Mouse (Mus musculus) lung, embryonic 15.5 days (tissue): Measurements from ENCODE around the gene Men1. TPM values are rescaled to one million over a fixed set of nuclear protein-coding genes. Genes with fewer than 3 reads are reported as not detected.

Experiments
- ATAC-seq: fragments of 200-750 bp; cut with Nextera tagmentation; 2 replicates; pipeline ENCODE4 v1.8.0; 2017; ENCODE audit warnings: moderate number of reproducible peaks, borderline replicate concordance; ENCODE audit not compliant: low FRiP score, low TSS enrichment; ENCODE audit errors: extremely low read depth
- H3K27ac ChIP-seq: fragments of 300-500 bp; sonication (generic); 2 replicates; pipeline ENCODE4 v1.5.1; 2015; ENCODE audit warnings: moderate library complexity, mild to moderate bottlenecking, inconsistent platforms
- H3K27me3 ChIP-seq: fragments of 300-500 bp; sonication (generic); 2 replicates; pipeline ENCODE4 v1.6.1; 2015; ENCODE audit warnings: inconsistent platforms
- H3K36me3 ChIP-seq: fragments of 300-500 bp; sonication (generic); 2 replicates; pipeline ENCODE4 v1.6.1; 2015; ENCODE audit warnings: inconsistent platforms
- H3K4me1 ChIP-seq: fragments of 300-500 bp; sonication (generic); 2 replicates; pipeline ENCODE4 v1.6.1; 2015; ENCODE audit warnings: inconsistent platforms
- H3K4me2 ChIP-seq: fragments of 300-500 bp; sonication (generic); 2 replicates; pipeline ENCODE4 v1.6.1; 2015; ENCODE audit warnings: inconsistent platforms, mild to moderate bottlenecking, moderate library complexity
- H3K4me3 ChIP-seq: fragments of 300-500 bp; sonication (generic); 2 replicates; pipeline ENCODE4 v1.5.1; 2015; ENCODE audit warnings: mild to moderate bottlenecking, inconsistent platforms
- H3K9ac ChIP-seq: fragments of 300-500 bp; sonication (generic); 2 replicates; pipeline ENCODE4 v1.6.1; 2015; ENCODE audit warnings: inconsistent platforms
- H3K9me3 ChIP-seq: fragments of 300-500 bp; sonication (generic); 2 replicates; pipeline ENCODE4 v1.6.1; 2016; ENCODE audit warnings: inconsistent platforms
- WGBS: fragments of 180-500 bp; shearing (Covaris S2); methylation state at CpG from one replicate; pipeline ENCODE4 v1.1.7; 2015; 5-methylcytosine and 5-hydroxymethylcytosine counted together
- polyA plus RNA-seq: library from polyadenylated mRNA; unstranded; fragments of >200 nt; fragmentation: Nextera tagmentation; extraction: Ambion mirVana; gene quantifications from 2 replicates; pipeline ENCODE4 v1.2.1, GENCODE M21; 2015

Men1 gene
- polyA plus RNA-seq, 1 experiment from 2014 or later = 82.6 TPM

DNA sequence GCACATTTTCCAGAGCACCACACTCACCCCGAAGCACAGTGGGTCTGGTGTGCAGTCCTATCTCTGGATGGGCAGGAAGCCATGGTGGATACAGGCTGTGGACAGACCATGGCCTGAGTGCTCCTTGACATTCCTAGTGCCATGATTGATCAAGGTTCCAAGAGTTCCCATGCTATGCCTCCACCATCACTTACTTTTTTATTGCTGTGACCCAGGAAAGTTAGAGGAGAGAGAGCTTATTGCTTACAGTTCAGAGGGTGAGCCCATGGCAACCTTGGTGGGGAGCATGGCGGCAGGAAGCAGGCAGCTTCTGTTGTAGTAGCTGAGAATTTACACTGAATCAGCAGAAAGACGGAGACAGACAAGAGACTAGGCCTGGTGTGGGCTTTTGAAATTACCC lies 26.5 kb downstream of the Men1 start:
- Histone ChIP-seq H3K4me2 (no peak overlapping the region), H3K36me3 (peaks cover 13% of the 10 kb centered on the region), H3K4me1 (peaks cover 19% of the 10 kb centered on the region), H3K9ac (no peak overlapping the region), H3K27me3 (no peaks in the 10 kb centered on the region), H3K27ac (no peak overlapping the region), H3K4me3 (no peak overlapping the region), H3K9me3 (no peaks in the 10 kb centered on the region)
- 90% methylated on average over 3 of the region's 3 CpGs for WGBS
- ATAC-seq = no peak

DNA sequence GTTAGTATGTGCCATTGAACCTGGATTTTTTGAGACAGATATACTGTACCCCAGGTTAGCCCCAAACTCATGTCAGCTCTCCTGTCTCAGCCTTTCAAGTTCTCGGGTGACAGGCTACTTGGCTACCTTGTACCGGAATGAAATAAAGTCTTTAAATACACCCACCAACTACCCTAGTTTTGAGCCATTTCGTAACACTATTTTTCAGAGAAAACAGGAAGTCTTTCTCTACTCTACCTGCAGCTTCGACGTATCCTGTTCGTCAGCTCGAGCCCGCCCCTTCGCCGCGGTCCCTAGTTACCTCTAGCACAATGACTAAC lies 28.3 kb downstream of the Men1 start:
- peak overlapping the region; percentile 85 for H3K4me3 ChIP-seq
- no peaks in the 10 kb centered on the region for H3K27me3 ChIP-seq
- H3K36me3 ChIP-seq = peaks cover 30% of the 10 kb centered on the region
- H3K9me3 ChIP-seq = no peaks in the 10 kb centered on the region
- WGBS = under 1% methylated on average over 11 of the region's 11 CpGs
- peak overlapping the region; percentile 35; the same call in 1 of the 2 replicates for H3K27ac ChIP-seq
- no peak for ATAC-seq
- H3K4me1 ChIP-seq = peaks cover 28% of the 10 kb centered on the region
- peak overlapping the region; percentile 55 for H3K9ac ChIP-seq
- peak overlapping the region; percentile 59 for H3K4me2 ChIP-seq

DNA sequence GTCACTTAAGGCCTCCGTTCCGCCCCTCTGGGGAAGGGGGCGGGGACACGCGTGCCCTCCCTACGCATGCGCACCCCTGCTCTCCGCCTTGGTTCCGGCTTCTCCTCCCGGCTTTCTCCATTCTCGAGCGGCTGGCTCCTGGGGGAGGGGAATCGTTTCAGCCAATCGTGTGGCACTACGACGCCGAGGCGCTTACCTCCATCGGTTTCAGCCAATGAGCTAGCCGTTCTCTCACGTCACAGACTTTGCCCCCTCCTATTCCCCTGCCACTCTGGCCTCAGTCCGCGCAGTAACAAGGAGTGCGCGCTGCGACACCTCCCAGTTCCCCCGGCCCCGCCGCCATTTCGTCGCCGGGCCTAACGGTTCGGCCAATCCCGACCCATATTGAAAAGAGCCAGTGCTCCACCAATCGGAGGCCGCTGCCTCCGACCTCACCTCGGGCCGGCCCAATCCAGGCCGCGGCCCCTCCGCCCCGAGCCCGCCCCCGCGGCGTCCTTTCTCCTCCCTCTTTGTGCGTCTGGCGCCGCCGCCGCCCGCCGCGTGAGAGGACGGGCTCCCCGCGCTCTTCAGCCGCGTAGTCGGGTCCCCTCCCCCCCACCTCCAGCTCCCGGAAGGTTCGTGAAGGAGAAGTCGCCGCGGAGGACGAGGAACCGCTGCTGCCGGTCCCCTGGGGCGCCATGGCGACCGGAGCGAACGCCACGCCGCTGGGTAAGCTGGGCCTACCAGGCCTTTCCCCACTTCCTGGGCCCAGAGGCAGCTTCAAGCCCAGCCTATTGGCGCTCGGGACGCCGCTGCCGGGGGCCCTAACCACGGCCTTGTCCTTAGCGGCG lies 28.8 kb downstream of the Men1 start, which contains the start of gene Sf1:
TSS of gene Sf1 (plus strand) at position 280 of the 830 bp plus-strand sequence.
- H3K4me1 ChIP-seq = peaks cover 28% of the 10 kb centered on the region
- under 1% methylated on average over 78 of the region's 85 CpGs for WGBS
- peaks cover 36% of the 10 kb centered on the region for H3K36me3 ChIP-seq
- peak within 1 kb of the TSS; percentile 95 for H3K9ac ChIP-seq
- peak; percentile 98 for ATAC-seq
- H3K27ac ChIP-seq = peak within 1 kb of the TSS; percentile 97
- H3K4me3 ChIP-seq = peak within 1 kb of the TSS; percentile 85
- H3K9me3 ChIP-seq = no peaks in the 10 kb centered on the region
- H3K4me2 ChIP-seq = peak within 1 kb of the TSS; percentile 67
- H3K27me3 ChIP-seq = no peaks in the 10 kb centered on the region

DNA sequence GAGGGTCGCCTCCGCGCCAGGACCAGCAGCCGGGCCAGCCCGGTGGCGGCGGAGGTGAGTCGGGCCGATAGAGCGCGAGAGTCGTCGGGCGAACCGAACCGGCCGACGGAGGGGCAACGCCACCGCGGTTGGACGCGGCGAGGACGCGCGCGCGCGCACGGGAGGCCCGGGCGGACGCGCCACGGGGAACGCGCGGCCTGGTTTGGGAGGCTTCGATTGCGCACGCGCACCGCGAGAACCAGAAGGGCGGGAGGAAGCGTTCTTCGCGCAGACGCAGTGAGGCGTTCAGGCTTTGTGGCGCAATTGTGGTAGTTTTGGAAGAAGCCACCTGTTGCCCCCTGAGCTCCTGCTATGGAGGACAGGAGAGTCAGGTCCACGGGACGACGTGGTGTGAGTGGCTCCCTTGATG lies 29.5 kb downstream of the Men1 start:
- H3K4me3 ChIP-seq = peak overlapping the region; percentile 85
- H3K4me1 ChIP-seq = peaks cover 28% of the 10 kb centered on the region
- no peaks in the 10 kb centered on the region for H3K27me3 ChIP-seq
- no peak for ATAC-seq
- H3K4me2 ChIP-seq = peak overlapping the region; percentile 67
- H3K36me3 ChIP-seq = peaks cover 42% of the 10 kb centered on the region
- under 1% methylated on average over 55 of the region's 55 CpGs for WGBS
- H3K9me3 ChIP-seq = no peaks in the 10 kb centered on the region
- peak overlapping the region; percentile 97 for H3K27ac ChIP-seq
- H3K9ac ChIP-seq = peak overlapping the region; percentile 95

DNA sequence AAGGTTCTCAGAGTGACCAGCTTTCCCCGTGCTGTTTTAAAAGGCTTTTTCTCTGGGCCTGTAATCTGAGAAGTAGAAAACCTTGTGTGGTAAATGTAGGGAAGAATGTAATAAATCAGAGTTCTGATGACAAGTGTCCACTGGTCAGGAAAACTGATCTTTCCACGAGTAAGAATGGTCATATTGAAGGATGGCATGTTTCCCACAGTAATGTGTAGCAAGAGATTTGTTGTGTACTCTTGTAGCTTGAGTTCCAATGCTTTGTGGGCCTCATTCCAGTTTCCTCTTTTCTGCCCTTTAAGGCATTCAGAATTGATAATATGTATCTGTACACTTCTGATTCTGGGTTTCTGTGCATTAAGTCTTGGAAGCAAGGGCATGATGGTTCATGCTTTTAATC lies 30.1 kb downstream of the Men1 start:
- Histone ChIP-seq H3K4me2 (peak overlapping the region; percentile 67), H3K36me3 (peaks cover 46% of the 10 kb centered on the region), H3K9me3 (no peaks in the 10 kb centered on the region), H3K9ac (peak overlapping the region; percentile 95), H3K27ac (no peak overlapping the region), H3K27me3 (no peaks in the 10 kb centered on the region), H3K4me3 (peak overlapping the region; percentile 85), H3K4me1 (peaks cover 28% of the 10 kb centered on the region)
- 1% methylated on average over 2 of the region's 2 CpGs for WGBS
- ATAC-seq = no peak

DNA sequence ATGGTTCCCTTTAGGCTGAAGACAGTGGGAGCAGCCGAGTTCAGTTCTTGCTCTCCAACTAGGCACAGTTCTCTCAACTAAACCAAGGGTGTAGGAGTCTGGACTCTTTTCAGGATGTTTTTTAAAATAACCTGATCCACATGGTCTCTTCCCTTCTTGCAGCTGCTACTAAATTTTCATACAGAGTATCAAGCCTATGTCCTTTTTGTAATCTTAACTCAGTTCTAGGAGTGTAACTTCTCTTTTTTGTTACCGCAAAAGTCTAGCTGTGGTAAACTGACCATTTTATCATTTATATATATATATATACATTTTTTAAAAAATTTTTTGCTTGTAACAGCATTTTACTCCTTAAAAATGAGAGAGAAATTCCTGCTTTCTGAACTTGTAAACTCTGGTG lies 35.4 kb downstream of the Men1 start:
- 89% methylated on average over 2 of the region's 2 CpGs for WGBS
- H3K9ac ChIP-seq = no peak overlapping the region
- H3K9me3 ChIP-seq = no peaks in the 10 kb centered on the region
- no peak overlapping the region for H3K4me3 ChIP-seq
- H3K27me3 ChIP-seq = no peaks in the 10 kb centered on the region
- no peak overlapping the region for H3K4me2 ChIP-seq
- H3K36me3 ChIP-seq = peaks cover 93% of the 10 kb centered on the region
- no peak for ATAC-seq
- H3K4me1 ChIP-seq = peaks cover 21% of the 10 kb centered on the region
- no peak overlapping the region for H3K27ac ChIP-seq

DNA sequence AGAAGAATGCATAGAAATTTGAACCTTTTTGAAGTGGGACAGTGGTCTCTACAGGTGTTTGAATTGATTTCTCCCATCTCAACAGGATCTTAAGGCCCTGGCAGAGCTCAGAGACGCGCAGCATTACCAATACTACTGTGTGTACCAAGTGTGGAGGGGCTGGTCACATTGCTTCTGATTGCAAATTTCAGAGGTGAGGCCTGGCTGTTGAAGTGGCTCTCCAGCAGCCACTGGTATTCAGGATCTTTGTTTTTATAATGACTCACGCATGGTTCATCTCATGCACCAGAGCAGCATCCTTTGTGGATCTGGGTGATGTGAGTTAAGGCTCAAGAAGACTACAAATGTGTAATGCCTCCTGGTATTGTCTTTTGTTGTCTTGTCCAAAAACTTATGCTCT lies 37.7 kb downstream of the Men1 start:
- no peak overlapping the region for H3K27ac ChIP-seq
- H3K36me3 ChIP-seq = peaks cover 94% of the 10 kb centered on the region
- H3K27me3 ChIP-seq = no peaks in the 10 kb centered on the region
- ATAC-seq = no peak
- peaks cover 6% of the 10 kb centered on the region; the same call in 1 of the 2 replicates for H3K4me1 ChIP-seq
- no peak overlapping the region for H3K4me3 ChIP-seq
- H3K4me2 ChIP-seq = no peak overlapping the region
- H3K9ac ChIP-seq = no peak overlapping the region
- no peaks in the 10 kb centered on the region for H3K9me3 ChIP-seq
- 78% methylated on average over 3 of the region's 3 CpGs for WGBS

DNA sequence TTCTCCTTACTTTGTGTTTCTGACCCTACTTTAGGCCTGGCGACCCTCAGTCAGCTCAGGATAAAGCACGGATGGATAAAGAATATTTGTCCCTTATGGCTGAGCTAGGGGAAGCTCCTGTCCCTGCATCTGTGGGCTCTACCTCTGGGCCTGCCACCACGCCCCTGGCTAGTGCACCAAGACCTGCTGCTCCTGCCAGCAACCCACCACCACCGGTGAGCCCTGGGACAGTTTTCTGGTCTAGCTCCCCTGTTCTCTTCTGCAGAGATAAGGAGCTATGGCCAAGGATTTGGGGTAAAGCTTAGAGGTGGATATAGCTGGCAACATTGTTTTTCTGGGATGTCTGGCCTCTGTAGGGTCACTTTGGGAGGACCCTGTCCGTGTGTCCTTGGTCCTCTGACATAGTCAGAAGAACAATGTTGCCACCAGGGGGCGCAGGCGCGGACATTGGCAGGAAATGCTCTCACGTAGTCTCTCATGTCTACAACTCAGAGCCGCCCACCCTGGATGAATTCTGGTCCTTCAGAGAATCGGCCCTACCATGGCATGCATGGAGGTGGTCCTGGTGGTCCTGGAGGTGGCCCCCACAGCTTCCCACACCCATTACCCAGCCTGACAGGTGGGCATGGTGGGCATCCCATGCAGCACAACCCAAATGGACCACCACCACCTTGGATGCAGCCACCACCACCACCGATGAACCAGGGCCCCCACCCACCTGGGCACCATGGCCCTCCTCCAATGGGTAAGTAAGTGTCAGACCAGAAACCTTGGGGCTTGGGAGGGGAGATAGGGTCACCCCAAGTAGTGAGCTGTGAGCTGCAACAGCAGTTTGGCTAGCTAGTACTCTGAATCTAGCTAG lies 39.0 kb downstream of the Men1 start:
- ATAC-seq = peak; percentile 44
- Histone ChIP-seq H3K9ac (no peak overlapping the region), H3K27ac (no peak overlapping the region)

DNA sequence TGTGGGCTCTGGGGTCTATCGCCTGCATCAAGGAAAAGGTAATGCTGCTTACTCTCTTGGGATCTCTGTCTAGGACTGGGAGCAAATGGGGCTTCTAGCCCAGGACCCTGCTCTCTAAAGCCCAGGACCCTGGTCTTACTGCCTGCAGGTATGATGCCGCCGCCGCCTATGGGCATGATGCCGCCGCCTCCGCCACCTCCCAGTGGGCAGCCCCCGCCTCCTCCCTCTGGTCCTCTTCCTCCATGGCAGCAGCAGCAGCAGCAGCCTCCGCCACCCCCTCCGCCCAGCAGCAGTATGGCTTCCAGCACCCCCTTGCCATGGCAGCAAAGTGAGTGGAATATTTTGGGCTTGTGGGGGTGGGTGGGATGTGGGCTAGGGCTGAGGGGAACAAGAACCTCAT lies 39.8 kb downstream of the Men1 start:
- H3K4me1 ChIP-seq = 0 out of 2 replicates have a peak, but pooled peaks cover 3% of the 10 kb centered on the region
- H3K27me3 ChIP-seq = no peaks in the 10 kb centered on the region
- no peak overlapping the region for H3K27ac ChIP-seq
- no peaks in the 10 kb centered on the region for H3K9me3 ChIP-seq
- H3K9ac ChIP-seq = no peak overlapping the region
- H3K4me3 ChIP-seq = no peak overlapping the region
- H3K36me3 ChIP-seq = peaks cover 94% of the 10 kb centered on the region
- 99% methylated on average over 10 of the region's 10 CpGs for WGBS
- no peak overlapping the region for H3K4me2 ChIP-seq
- ATAC-seq = no peak

More for the DNA sequence above, 39.0 kb downstream of the Men1 start:
- no peaks in the 10 kb centered on the region for H3K9me3 ChIP-seq
- 62% methylated on average over 12 of the region's 12 CpGs for WGBS
- H3K27me3 ChIP-seq = no peaks in the 10 kb centered on the region
- 0 out of 2 replicates have a peak, but pooled peaks cover 3% of the 10 kb centered on the region for H3K4me1 ChIP-seq
- H3K4me2 ChIP-seq = no peak overlapping the region
- H3K4me3 ChIP-seq = no peak overlapping the region
- H3K36me3 ChIP-seq = peaks cover 95% of the 10 kb centered on the region

DNA sequence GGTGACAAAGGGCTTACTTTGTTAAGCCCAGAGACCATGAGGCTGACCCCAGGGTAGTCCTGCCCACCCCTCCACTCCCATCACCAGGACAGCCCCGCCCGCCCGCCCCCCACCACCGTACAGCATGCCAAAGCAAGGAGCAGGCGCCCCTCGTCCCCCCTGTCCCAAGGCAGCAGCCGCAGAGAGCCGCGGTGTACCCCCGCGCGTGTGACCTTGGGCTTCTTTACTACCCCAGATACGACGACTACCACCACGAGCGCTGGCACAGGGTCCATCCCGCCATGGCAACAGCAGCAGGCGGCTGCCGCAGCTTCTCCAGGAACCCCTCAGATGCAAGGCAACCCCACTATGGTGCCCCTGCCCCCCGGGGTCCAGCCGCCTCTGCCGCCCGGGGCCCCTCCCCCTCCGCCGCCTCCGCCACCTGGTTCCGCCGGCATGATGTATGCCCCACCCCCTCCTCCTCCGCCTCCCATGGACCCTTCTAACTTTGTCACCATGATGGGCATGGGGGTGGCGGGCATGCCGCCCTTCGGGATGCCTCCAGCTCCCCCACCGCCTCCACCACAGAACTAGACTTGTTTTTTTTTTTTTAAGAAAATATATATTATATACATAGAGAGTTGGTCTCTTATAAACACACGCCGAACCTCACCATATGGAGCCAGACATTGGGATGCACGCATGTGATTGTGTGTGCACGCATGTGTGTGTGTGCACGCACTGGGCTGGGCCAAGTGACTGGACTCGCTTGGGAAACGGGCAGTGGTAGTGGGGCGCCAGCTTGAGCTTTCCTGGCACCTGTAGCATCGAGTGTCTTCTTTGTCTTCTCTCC lies 40.9 kb downstream of the Men1 start:
- Histone ChIP-seq H3K27ac (no peak overlapping the region), H3K27me3 (no peaks in the 10 kb centered on the region), H3K4me1 (peaks cover 3% of the 10 kb centered on the region; the same call in 1 of the 2 replicates), H3K9me3 (no peaks in the 10 kb centered on the region), H3K9ac (no peak overlapping the region), H3K36me3 (peaks cover 85% of the 10 kb centered on the region), H3K4me3 (no peak overlapping the region), H3K4me2 (no peak overlapping the region)
- 90% methylated on average over 39 of the region's 42 CpGs for WGBS
- ATAC-seq = no peak

DNA sequence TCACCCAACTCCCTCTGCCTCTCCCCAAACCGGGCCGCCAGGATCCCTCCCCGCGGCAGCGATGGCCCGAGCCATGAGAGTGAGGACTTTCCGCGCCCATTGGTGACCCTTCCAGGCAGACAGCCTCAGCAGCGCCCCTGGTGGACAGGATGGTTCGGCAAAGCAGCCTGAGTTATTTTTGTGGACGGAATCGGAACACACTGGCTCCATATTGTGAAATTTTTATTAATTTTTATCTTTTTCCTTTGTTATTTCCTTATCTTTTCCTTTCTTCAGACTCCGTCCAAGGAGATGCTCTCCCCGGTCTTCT lies 41.4 kb downstream of the Men1 start:
- H3K9me3 ChIP-seq = no peaks in the 10 kb centered on the region
- H3K4me1 ChIP-seq = peaks cover 3% of the 10 kb centered on the region; the same call in 1 of the 2 replicates
- H3K27ac ChIP-seq = no peak overlapping the region
- no peak overlapping the region for H3K4me2 ChIP-seq
- WGBS = 73% methylated on average over 14 of the region's 14 CpGs
- no peak overlapping the region for H3K9ac ChIP-seq
- ATAC-seq = no peak
- H3K4me3 ChIP-seq = no peak overlapping the region
- no peaks in the 10 kb centered on the region for H3K27me3 ChIP-seq
- peaks cover 79% of the 10 kb centered on the region for H3K36me3 ChIP-seq
